Mouse (Mus musculus) embryonic fibroblast, embryonic 13.5 days (primary cell): ENCODE data around the gene Lce1i.

Experiments used
- CTCF ChIP-seq: IDR thresholded peaks from 2 replicates; pipeline ENCODE4 v1.5.1; 2011; ENCODE audit warnings: mild to moderate bottlenecking, control low read depth, low read length, moderate library complexity, borderline replicate concordance; ENCODE audit not compliant: insufficient read depth
- POLR2A ChIP-seq: IDR thresholded peaks from 2 replicates; pipeline ENCODE4 v1.6.1; 2011; ENCODE audit warnings: low read depth, mild to moderate bottlenecking, control low read depth, low read length, moderate library complexity

- TF ChIP-seq POLR2A (no peak), CTCF (no peak)
Observed at GRCm38 (mm10) chr3:92738996-92739395, 39.7 kb downstream of the Lce1i start, which contains the start of gene Gm38119.
